Mouse (Mus musculus) cerebellum, postnatal 36 days (tissue): ENCODE measurements around the gene Ptprm.

Experiments
- DNase-seq, 2 experiments: peaks; one replicate each; pipeline ENCODE4 v3.0.0; 2021 to 2022; ENCODE audit warnings: mixed read lengths in 2 of 2

Ptprm gene

GRCm38 (mm10) chr17:67277124-67277910 is 76.9 kb downstream of the Ptprm start:
- DNase-seq: no peak

DNA sequence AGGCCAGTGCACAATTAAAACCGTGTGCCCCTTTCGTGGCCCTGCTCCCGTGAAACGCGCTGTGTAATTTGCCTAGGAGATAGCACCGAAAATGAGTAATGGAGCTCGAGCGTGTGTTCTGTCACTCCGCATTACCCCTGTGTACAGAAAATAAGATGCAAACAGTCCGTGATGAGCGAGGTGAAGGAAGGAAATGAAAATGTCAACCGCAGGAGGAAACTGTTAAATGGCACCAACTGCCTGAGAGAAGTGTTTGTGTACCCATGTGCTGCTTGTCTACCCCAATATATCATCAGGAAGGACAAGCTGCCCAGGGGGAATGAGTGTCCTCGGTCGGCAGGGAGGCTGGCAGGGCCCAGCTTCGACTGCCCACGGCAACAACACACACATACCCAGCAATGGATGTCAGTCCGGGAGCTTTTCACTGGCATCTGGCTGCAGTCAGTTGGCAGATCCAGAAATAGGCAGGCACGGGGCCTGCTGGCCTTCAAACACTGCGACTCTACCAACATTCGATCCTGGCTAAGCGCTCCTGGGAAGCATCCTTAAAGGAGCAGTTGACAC is 79.6 kb downstream of the Ptprm start:
- DNase-seq: peak; percentile 53 to 55

DNA sequence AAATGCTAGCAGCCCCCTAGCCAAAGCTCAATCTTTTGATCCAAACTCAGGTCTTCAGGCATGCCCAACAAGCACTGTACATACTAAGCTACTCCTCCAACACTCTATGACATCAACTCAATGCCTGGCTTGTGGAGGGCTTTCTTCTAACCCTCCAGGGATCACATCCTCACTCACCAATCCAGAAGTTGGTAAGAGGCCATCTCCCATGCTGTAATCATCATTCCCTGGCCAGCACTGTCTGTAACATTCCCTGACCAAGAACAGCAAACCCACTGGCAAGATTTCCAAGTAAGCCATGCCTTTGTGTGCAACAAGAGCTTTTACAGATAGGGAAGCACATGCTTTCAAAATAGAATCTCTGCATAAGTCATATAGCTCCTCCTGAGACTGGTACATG is 81.3 kb downstream of the Ptprm start:
- no peak for DNase-seq

DNA sequence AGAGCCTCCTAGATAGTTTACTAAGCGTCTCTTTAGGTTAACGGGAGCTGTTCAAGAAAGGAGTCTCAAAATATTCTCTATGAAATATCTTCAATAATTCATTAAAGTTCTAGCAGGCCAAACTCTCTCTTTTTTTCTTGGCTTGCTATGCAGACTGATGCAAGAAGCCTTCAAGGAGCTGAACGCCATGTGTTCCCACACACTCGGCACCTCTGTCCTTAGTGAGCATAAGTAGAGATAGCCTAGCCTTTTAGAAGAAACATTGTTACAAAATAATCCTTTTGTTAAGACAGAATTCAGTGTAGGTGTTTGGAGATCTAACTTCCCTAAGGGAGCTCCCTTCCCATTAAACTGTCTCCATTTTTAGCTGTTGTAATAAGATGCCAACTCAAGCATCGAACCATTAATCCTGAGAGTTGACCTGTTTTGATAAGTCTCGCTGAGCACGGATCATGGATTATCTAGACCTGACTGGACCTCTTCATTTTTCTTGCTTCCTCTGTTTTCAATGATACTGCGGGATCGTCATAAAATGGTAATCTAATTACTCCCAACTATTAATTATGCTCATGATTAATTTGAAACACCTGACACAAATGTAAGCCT is 85.7 kb downstream of the Ptprm start:
- no peak for DNase-seq

DNA sequence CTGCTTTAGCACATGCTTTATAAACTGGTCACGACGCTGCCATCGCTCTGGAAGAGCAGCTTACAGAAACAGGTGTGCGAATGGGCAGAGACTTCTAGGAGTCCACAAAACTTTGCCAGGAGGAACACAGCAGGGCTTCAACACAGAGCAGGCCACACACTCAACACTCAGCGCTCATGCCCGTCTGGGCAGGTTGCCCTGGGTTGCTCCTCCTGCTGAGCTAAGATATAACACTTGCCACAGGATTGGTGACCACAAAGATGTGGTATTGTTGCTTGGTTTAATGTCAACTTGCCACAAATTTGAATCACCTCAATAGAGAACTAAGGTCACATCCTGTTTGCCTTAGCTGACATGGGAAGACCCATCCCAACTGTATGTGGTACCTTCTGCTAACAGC is 88.0 kb downstream of the Ptprm start:
- DNase-seq: no peak

DNA sequence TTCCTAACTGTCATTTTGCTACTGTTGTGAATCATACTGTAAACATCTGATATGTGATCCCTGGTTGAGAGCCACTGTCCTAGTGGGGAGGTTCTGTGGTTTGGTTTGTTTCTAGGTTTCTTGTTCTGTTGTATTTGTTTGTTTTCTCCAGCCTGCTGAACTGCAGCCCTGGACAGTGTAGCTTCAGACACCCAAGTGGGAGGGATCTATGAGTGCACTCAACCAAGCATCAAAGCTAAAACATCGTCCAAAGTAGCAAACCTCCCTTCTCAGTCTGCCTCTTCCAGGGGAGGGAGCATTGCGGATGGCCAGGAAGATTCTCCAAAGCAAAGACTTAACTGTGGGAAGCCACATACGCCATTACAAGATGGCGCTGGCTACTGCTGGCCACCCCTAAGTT is 88.7 kb downstream of the Ptprm start:
- DNase-seq: no peak

- no peak for DNase-seq
Measured at GRCm38 (mm10) chr17:67264716-67265115, 89.5 kb downstream of the Ptprm start.

DNA sequence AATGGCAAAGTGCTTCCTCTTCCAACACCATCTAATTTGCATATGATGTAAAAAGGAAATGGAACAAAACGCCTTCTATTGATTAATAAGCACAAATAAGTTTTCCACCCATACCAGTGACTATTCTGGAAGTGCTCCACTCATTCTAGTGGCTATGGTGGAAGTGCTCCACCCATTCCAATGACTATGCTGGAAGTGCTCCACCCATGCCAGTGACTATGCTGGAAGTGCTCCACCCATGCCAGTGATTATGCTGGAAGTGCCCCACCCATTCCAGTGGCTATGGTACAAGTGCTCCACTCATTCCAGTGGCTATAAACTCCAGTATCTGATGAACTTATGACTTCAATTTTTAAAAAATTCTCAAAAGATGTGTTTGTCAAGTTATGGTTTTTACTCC is 91.2 kb downstream of the Ptprm start:
- no peak for DNase-seq

DNA sequence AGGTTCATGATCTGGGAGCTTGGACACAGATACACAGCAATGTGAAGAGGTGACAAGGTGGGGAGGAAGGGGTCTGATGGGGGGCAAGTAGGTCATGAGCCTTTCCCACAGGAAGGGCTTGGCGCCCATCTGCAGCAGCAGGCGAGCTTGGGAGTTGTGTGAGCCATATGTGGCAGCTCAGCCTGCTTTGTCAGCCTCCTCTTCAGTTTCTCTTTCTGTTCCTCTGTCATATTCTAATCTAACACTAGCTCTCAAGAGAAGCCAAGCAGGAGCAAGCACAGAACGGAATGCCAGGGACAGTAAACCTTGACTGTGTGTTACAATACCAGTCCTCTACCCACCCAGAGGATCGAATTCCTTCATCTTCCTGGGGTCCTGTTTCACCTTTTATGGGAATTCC is 94.2 kb downstream of the Ptprm start:
- DNase-seq: no peak

DNA sequence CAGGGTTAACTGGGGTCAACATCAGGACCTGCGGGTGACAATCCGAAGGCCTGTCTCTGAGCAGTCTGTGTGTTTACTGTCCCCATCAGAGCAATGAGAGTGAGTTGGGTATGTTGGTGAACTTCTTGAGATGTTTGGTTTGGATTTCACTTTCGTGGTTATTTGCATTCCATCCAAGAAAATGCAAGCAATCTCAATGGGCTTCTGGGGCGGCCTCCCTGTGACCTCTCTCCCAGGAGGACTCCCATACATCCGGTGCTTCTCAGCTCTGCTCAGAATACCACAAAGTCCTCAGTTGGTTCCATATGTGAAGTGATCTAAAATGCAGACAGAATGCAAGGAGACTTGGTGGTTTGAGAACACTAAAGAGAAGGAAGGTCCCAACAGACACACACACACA is 96.5 kb downstream of the Ptprm start:
- no peak for DNase-seq

- no peak for DNase-seq
Measured at GRCm38 (mm10) chr17:67256171-67256570, 98.1 kb downstream of the Ptprm start.

GRCm38 (mm10) chr17:67253445-67253844 is 100.8 kb downstream of the Ptprm start:
- no peak for DNase-seq

- DNase-seq: no peak
Measured at GRCm38 (mm10) chr17:67252992-67253391, 101.3 kb downstream of the Ptprm start.

DNA sequence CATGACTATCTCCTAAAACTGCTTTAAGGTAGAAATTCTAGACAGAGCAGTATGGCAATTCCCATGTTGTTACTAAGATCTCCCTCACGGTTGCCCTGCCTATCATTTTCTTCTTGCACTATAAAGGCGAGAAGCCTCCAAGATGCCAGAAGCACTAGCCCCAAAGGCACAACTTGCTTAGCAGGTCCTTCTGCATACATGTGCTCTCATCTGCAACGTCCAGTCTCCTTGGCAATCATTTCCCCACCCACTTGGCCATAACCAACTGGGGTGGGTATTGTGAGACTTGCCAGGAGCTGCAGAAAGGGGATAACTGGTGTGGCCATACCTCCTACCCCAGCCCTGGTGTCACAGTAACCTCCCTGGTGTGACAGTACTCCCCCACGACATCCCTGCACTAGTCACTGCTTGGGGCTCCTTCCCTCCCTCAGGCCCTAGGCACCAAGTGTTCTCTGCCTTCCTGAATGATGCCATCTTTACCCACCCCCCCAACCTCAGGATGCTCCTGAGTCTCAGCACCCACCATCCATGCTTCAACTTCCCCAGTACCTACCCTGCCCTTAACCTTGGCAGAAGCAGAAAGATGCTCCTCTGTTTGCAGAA is 108.9 kb downstream of the Ptprm start:
- DNase-seq: no peak

GRCm38 (mm10) chr17:67242774-67243495 is 111.3 kb downstream of the Ptprm start:
- DNase-seq: no peak

DNA sequence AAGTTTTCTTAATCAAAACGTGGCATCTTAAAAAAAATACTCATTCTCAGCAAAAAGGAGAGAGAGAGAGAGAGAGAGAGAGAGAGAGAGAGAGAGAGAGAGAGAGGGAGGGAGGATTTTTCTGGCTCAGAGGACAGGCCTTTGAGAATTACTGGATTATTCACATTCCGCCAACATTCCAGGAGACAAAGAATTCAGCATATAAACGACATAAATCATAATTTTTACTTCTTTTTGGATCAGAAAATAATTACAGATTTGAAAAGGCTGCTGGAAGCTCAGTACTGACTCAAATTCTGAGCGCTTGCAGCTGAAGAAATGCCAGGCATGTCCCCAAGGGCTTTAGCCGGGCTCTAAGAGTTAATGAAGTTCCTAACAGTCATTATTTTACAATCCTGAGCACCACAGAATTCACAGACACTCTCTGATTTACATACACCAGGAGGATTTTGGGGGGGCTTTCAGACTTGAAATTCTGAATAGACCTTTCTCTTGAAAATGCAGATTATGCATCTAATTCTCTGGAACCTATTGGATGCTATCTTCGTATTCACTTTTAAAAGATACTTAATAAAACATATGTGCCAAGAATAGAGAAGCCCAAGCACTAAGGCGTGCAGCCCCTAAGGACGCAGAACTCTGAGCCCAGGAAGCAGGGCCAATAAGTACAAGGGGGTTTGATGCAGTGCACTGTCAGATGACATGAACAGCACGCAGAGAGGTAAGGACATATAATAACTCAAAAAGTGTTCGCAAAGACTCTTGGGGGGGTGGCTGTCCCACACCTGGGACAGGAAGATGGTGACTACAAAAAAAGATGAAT is 112.1 kb downstream of the Ptprm start:
- no peak for DNase-seq

- DNase-seq: no peak
Measured at GRCm38 (mm10) chr17:67238866-67239265, 115.4 kb downstream of the Ptprm start.

- DNase-seq: no peak
Measured at GRCm38 (mm10) chr17:67237407-67237806, 116.8 kb downstream of the Ptprm start.

GRCm38 (mm10) chr17:67233063-67233462 is 121.2 kb downstream of the Ptprm start:
- no peak for DNase-seq

DNA sequence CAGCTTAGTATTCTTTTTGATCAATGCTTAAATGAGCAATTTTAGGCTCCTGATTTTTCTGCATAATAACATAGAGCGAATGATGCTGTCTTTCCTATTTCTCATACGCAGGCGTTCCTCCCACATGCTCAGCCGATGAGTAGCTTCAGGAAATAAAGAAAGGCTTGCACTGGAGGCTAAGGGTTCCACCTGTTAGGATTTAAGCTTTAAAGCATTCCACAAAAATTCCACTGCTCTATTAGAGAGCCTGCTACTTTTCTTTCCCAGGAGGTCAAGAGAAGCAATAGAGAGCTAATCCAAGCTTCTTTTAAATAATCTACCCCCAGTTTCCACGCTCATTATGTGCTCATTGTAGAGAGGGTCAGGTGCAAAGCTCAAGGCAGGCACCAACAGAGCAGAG is 127.3 kb downstream of the Ptprm start:
- DNase-seq: no peak

GRCm38 (mm10) chr17:67215326-67215725 is 138.9 kb downstream of the Ptprm start:
- DNase-seq: no peak

DNA sequence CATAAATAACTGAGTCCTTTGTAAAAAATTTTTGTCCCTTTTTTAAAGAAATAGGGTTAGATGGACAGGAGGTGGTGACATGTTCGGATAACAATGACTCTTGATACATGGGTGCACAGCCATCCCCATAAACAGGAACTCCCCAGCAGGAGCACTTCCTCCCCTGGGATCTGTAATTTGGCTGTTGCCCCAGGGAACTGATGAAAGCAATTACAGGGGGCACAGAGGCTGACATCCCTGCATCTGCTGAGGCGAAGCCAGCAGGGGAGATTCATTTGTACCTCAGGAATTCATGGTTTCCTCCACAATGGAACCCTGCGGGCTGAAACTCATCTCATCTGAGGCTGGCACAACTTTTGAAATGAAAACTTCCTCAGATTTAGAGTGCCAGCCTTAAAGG is 140.5 kb downstream of the Ptprm start:
- no peak for DNase-seq
